Mouse (Mus musculus): ENCODE results near the gene Tmem144. TPM values are rescaled to one million over a fixed set of nuclear protein-coding genes. Genes with fewer than 3 reads are reported as not detected.

The Tmem144 gene
- polyA plus RNA-seq (2016; fragmentation: Nextera tagmentation; extraction: Ambion mirVana) = 3.4 and 3.8 TPM in 2 replicates

- no peaks in the 10 kb centered on the region for H3K27me3 ChIP-seq (ENCODE audit: low read depth, poor library complexity, severe bottlenecking)
- H3K27ac ChIP-seq = no peak within 1 kb of the TSS
- no peak within 1 kb of the TSS for H3K4me3 ChIP-seq
- no peaks in the 10 kb centered on the region for H3K36me3 ChIP-seq
- H3K4me1 ChIP-seq = no peaks in the 10 kb centered on the region
- H3K9me3 ChIP-seq (replicated peaks) = no peaks in the 10 kb centered on the region
- WGBS = 76% methylated on average over 8 of the region's 8 CpGs
- DNase-seq (ENCODE audit: low spot score) = no peak
These were observed at the start of gene Tmem144 for GRCm38 (mm10) chr3:79852654-79853166. Gene Tmem144, minus strand, starts transcription at chr3:79852773.

DNA sequence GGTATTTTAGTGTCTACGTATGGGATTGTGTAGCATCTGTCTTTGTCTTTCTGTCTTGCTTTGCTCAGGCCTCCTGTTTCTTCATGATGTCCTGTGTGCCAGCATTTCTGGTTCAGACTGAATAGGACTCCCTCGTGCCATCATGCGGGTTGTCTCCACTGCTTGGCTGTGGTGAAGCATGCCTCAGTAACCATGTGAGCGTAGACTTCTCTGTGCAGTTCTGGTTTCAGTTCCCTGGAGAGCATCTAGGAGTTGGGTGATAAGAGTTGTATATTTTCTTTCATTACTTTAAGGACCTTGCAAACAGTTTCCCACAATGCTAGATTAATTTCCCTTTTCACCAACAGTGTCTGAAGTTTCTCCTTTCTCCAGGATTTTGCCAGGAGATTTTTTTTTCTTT, 49.2 kb upstream of the Tmem144 start:
- Histone ChIP-seq H3K9me3 (replicated peaks) (no peaks in the 10 kb centered on the region), H3K4me1 (no peaks in the 10 kb centered on the region), H3K4me3 (no peak overlapping the region), H3K27ac (no peak overlapping the region), H3K36me3 (peaks cover 3% of the 10 kb centered on the region; the same call in 1 of the 2 replicates), H3K27me3 (ENCODE audit: low read depth, poor library complexity, severe bottlenecking) (no peaks in the 10 kb centered on the region)
- no peak for DNase-seq (ENCODE audit: low spot score)
- WGBS = 96% methylated on average over 4 of the region's 4 CpGs

- Histone ChIP-seq H3K9me3 (replicated peaks) (no peaks in the 10 kb centered on the region), H3K4me1 (no peaks in the 10 kb centered on the region), H3K4me3 (no peak overlapping the region), H3K27me3 (ENCODE audit: low read depth, poor library complexity, severe bottlenecking) (no peaks in the 10 kb centered on the region), H3K36me3 (peaks cover 3% of the 10 kb centered on the region; the same call in 1 of the 2 replicates), H3K27ac (no peak overlapping the region)
- WGBS = 91% methylated on average over 6 of the region's 6 CpGs
- no peak for DNase-seq (ENCODE audit: low spot score)
These were observed 48.7 kb upstream of the Tmem144 start for GRCm38 (mm10) chr3:79901321-79901720.

- no peak for DNase-seq (ENCODE audit: low spot score)
- Histone ChIP-seq H3K9me3 (replicated peaks) (no peaks in the 10 kb centered on the region), H3K4me3 (no peak overlapping the region), H3K27ac (no peak overlapping the region), H3K27me3 (ENCODE audit: low read depth, poor library complexity, severe bottlenecking) (no peaks in the 10 kb centered on the region), H3K4me1 (no peaks in the 10 kb centered on the region), H3K36me3 (peaks cover 3% of the 10 kb centered on the region; the same call in 1 of the 2 replicates)
- WGBS = 95% methylated on average over 2 of the region's 2 CpGs
These were observed 47.9 kb upstream of the Tmem144 start for GRCm38 (mm10) chr3:79900502-79900901.

DNA sequence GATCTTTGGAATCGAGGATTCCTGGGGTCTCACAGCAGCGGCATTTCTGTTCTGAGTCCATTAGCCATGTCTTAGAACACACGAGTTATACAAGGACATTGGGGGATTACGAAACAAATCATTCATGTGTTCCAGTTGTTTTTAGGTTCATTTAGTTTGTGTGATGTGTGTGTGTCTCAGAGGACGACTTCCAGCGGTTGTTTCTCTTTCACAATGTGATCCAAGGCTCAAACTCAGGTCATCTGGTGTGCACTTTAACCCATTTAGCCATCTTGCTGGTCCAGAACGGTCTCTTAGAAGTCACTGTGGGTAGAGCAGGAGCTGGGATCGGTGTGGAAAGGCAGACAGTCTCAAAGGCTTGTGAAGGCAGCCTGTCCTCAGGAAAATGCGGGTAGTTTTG, 47.3 kb upstream of the Tmem144 start:
- peaks cover 3% of the 10 kb centered on the region; the same call in 1 of the 2 replicates for H3K36me3 ChIP-seq
- H3K9me3 ChIP-seq (replicated peaks) = no peaks in the 10 kb centered on the region
- H3K4me1 ChIP-seq = no peaks in the 10 kb centered on the region
- 91% methylated on average over 9 of the region's 9 CpGs for WGBS
- H3K27me3 ChIP-seq (ENCODE audit: low read depth, poor library complexity, severe bottlenecking) = no peaks in the 10 kb centered on the region
- DNase-seq (ENCODE audit: low spot score) = no peak
- H3K27ac ChIP-seq = no peak overlapping the region
- no peak overlapping the region for H3K4me3 ChIP-seq

GRCm38 (mm10) chr3:79898514-79898913, 45.9 kb upstream of the Tmem144 start:
- no peak for DNase-seq (ENCODE audit: low spot score)
- H3K4me3 ChIP-seq = no peak overlapping the region
- no peaks in the 10 kb centered on the region for H3K36me3 ChIP-seq
- H3K4me1 ChIP-seq = no peaks in the 10 kb centered on the region
- H3K9me3 ChIP-seq (replicated peaks) = no peaks in the 10 kb centered on the region
- H3K27ac ChIP-seq = no peak overlapping the region
- no peaks in the 10 kb centered on the region for H3K27me3 ChIP-seq (ENCODE audit: low read depth, poor library complexity, severe bottlenecking)

GRCm38 (mm10) chr3:79897534-79898370, 45.2 kb upstream of the Tmem144 start:
- no peaks in the 10 kb centered on the region for H3K27me3 ChIP-seq (ENCODE audit: low read depth, poor library complexity, severe bottlenecking)
- H3K36me3 ChIP-seq = no peaks in the 10 kb centered on the region
- H3K4me3 ChIP-seq = no peak overlapping the region
- 85% methylated on average over 13 of the region's 13 CpGs for WGBS
- H3K27ac ChIP-seq = no peak overlapping the region
- no peaks in the 10 kb centered on the region for H3K9me3 ChIP-seq (replicated peaks)
- no peaks in the 10 kb centered on the region for H3K4me1 ChIP-seq
- DNase-seq (ENCODE audit: low spot score) = no peak

DNA sequence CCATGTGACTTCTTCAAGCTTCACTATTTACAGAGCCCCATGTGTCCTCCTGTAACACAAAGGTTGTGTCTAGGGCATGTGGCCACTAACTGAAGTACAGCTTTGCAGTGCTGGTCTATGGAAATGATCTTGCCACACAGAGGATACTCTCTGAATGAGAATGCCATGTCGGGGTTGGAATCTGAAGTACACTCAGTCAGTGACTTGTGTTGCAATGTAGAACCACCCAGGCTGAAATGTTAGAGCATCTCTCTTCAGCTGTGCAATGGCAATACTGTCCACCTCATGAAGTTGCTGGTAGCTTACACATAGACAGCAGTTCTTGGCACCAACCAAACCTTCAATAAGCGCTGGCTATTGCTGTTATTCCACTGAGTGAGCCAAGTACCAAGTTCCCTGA, 35.4 kb upstream of the Tmem144 start:
- WGBS = 91% methylated on average over 2 of the region's 2 CpGs
- H3K4me1 ChIP-seq = peaks cover 34% of the 10 kb centered on the region
- H3K4me3 ChIP-seq = no peak overlapping the region
- no peaks in the 10 kb centered on the region for H3K27me3 ChIP-seq (ENCODE audit: low read depth, poor library complexity, severe bottlenecking)
- DNase-seq (ENCODE audit: low spot score) = no peak
- H3K27ac ChIP-seq = no peak overlapping the region
- peaks cover 5% of the 10 kb centered on the region; the same call in 1 of the 2 replicates for H3K36me3 ChIP-seq
- no peaks in the 10 kb centered on the region for H3K9me3 ChIP-seq (replicated peaks)

- no peaks in the 10 kb centered on the region for H3K9me3 ChIP-seq (replicated peaks)
- peaks cover 34% of the 10 kb centered on the region for H3K4me1 ChIP-seq
- DNase-seq (ENCODE audit: low spot score) = no peak
- peak overlapping the region; percentile 48 for H3K4me3 ChIP-seq
- no peaks in the 10 kb centered on the region for H3K27me3 ChIP-seq (ENCODE audit: low read depth, poor library complexity, severe bottlenecking)
- WGBS = 60% methylated on average over 8 of the region's 8 CpGs
- peaks cover 5% of the 10 kb centered on the region; the same call in 1 of the 2 replicates for H3K36me3 ChIP-seq
- H3K27ac ChIP-seq = peak overlapping the region; percentile 89
These were observed 34.7 kb upstream of the Tmem144 start for GRCm38 (mm10) chr3:79887161-79887855.

- peaks cover 34% of the 10 kb centered on the region for H3K4me1 ChIP-seq
- peak overlapping the region; percentile 48 for H3K4me3 ChIP-seq
- H3K27ac ChIP-seq = peak overlapping the region; percentile 89
- DNase-seq (ENCODE audit: low spot score) = peak; percentile 53
- WGBS = 75% methylated on average over 23 of the region's 23 CpGs
- H3K27me3 ChIP-seq (ENCODE audit: low read depth, poor library complexity, severe bottlenecking) = no peaks in the 10 kb centered on the region
- 0 out of 2 replicates have a peak, but pooled peaks cover under 1% of the 10 kb centered on the region for H3K36me3 ChIP-seq
- H3K9me3 ChIP-seq (replicated peaks) = no peaks in the 10 kb centered on the region
These were observed 34.0 kb upstream of the Tmem144 start for GRCm38 (mm10) chr3:79886357-79887091.

DNA sequence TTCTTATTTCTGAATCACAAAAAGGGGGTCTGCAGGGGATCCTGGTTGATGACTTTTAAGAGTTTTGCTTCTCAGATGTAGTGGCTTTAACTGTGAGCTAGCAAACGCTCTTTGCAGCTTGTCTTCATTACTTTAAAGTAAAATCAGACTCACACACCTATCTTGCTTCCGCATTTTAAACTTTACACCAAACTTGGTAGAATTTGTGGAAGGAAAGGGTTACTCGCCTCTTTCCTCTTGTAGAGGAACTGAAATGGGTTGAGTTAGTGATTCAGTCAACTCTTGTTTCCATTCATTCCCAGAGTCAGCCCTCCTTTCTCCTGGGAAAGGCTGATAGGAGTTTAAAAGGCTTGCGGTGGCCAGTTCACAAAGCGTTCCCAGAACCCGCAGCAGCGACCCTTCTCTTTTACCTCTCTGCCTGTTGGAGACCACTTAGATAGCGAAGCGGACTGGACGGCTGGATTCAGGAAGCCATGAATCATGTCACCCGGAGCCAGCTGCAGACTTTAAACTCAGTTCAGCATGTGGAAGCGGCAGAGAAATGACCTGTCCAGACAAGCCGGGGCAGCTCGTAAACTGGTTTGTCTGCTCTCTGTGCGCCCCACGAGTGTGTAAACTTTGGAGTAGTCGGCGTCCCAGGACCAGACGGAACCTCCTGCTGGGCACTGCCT, 33.2 kb upstream of the Tmem144 start:
- no peaks in the 10 kb centered on the region for H3K27me3 ChIP-seq (ENCODE audit: low read depth, poor library complexity, severe bottlenecking)
- WGBS = 10% methylated on average over 19 of the region's 19 CpGs
- peak overlapping the region; percentile 89 for H3K27ac ChIP-seq
- peak; percentile 81 for DNase-seq (ENCODE audit: low spot score)
- H3K36me3 ChIP-seq = no peaks in the 10 kb centered on the region
- H3K4me3 ChIP-seq = peak overlapping the region; percentile 48
- no peaks in the 10 kb centered on the region for H3K9me3 ChIP-seq (replicated peaks)
- peaks cover 34% of the 10 kb centered on the region for H3K4me1 ChIP-seq

- peak overlapping the region; percentile 89 for H3K27ac ChIP-seq
- WGBS = 15% methylated on average over 9 of the region's 9 CpGs
These were observed 32.2 kb upstream of the Tmem144 start for GRCm38 (mm10) chr3:79884761-79885189.

More at GRCm38 (mm10) chr3:79884761-79885189, 32.2 kb upstream of the Tmem144 start:
- H3K36me3 ChIP-seq = no peaks in the 10 kb centered on the region
- no peaks in the 10 kb centered on the region for H3K27me3 ChIP-seq (ENCODE audit: low read depth, poor library complexity, severe bottlenecking)
- no peaks in the 10 kb centered on the region for H3K9me3 ChIP-seq (replicated peaks)
- DNase-seq (ENCODE audit: low spot score) = peak; percentile 66
- peak overlapping the region; percentile 48 for H3K4me3 ChIP-seq
- peaks cover 34% of the 10 kb centered on the region for H3K4me1 ChIP-seq

Data from limb, embryonic 10.5 days (tissue).